Mouse (Mus musculus) natural killer cell, adult 2 months (primary cell): ENCODE results near the gene Tmtc4.

Source experiments
- DNase-seq, 2 experiments: peaks; one replicate each; pipeline ENCODE4 v3.0.0; 2022; ENCODE audit warnings: low spot score in 2 of 2

Gene Tmtc4

GRCm38 (mm10) chr14:122902884-122903283, 81.0 kb downstream of the Tmtc4 start:
- no peak for DNase-seq

- DNase-seq = peak; percentile 21 to 40
These were observed 81.7 kb downstream of the Tmtc4 start for GRCm38 (mm10) chr14:122902136-122902535.

GRCm38 (mm10) chr14:122901715-122902114, 82.1 kb downstream of the Tmtc4 start:
- no peak for DNase-seq

- no peak for DNase-seq
These were observed 82.7 kb downstream of the Tmtc4 start for GRCm38 (mm10) chr14:122901177-122901576.

- DNase-seq = no peak
These were observed 83.2 kb downstream of the Tmtc4 start for GRCm38 (mm10) chr14:122900679-122901078.

- no peak for DNase-seq
These were observed 85.3 kb downstream of the Tmtc4 start for GRCm38 (mm10) chr14:122898550-122898949.

- DNase-seq = no peak
These were observed 87.7 kb downstream of the Tmtc4 start for GRCm38 (mm10) chr14:122896106-122896505.

- no peak for DNase-seq
These were observed 92.3 kb downstream of the Tmtc4 start for GRCm38 (mm10) chr14:122891470-122891968.

GRCm38 (mm10) chr14:122888480-122888872, 95.4 kb downstream of the Tmtc4 start:
- no peak for DNase-seq

GRCm38 (mm10) chr14:122887702-122888479, 95.9 kb downstream of the Tmtc4 start:
- DNase-seq = no peak

- no peak for DNase-seq
These were observed 96.6 kb downstream of the Tmtc4 start for GRCm38 (mm10) chr14:122887278-122887677.

GRCm38 (mm10) chr14:122885893-122886292, 97.9 kb downstream of the Tmtc4 start:
- DNase-seq = no peak

- DNase-seq = no peak
These were observed 99.8 kb downstream of the Tmtc4 start for GRCm38 (mm10) chr14:122883821-122884584.

- DNase-seq = no peak
These were observed 100.4 kb downstream of the Tmtc4 start for GRCm38 (mm10) chr14:122883410-122883806.

GRCm38 (mm10) chr14:122882795-122883409, 100.9 kb downstream of the Tmtc4 start:
- no peak for DNase-seq

GRCm38 (mm10) chr14:122882201-122882639, 101.6 kb downstream of the Tmtc4 start:
- DNase-seq = no peak

- no peak for DNase-seq
These were observed 102.1 kb downstream of the Tmtc4 start for GRCm38 (mm10) chr14:122881699-122882098.

- DNase-seq = no peak
These were observed 103.5 kb downstream of the Tmtc4 start for GRCm38 (mm10) chr14:122880291-122880690.

GRCm38 (mm10) chr14:122877787-122878186, 106.0 kb downstream of the Tmtc4 start:
- DNase-seq = no peak

GRCm38 (mm10) chr14:122876723-122877122, 107.1 kb downstream of the Tmtc4 start:
- DNase-seq = no peak

GRCm38 (mm10) chr14:122876163-122876562, 107.7 kb downstream of the Tmtc4 start:
- DNase-seq = peak; percentile 28 to 61

GRCm38 (mm10) chr14:122875636-122876035, 108.2 kb downstream of the Tmtc4 start:
- no peak for DNase-seq
